Mouse (Mus musculus): ENCODE measurements around the gene Ndufa3. TPM values are rescaled to one million over a fixed set of nuclear protein-coding genes. Genes with fewer than 3 reads are reported as not detected.
A peak's percentile ranks its signal among the peaks of the same experiment; 100 is the strongest.
"Not testable (repeated sequence)": the region's sequence is repeated elsewhere in the genome, so short reads cannot be mapped to it uniquely, and the experiment has no call there.

Gene Ndufa3
- 230 and 382 TPM in 2 replicates for polyA plus RNA-seq (2012; rRNA removed)

GRCm38 (mm10) chr7:3617242-3617995, at the start of gene Ndufa3:
Gene Ndufa3 (plus strand): TSS chr7:3617373.
- DNase-seq (ENCODE audit: low read depth): peak; percentile 73

- no peak for DNase-seq (ENCODE audit: low read depth)
Measured at GRCm38 (mm10) chr7:3569725-3570124, 47.4 kb upstream of the Ndufa3 start.

DNA sequence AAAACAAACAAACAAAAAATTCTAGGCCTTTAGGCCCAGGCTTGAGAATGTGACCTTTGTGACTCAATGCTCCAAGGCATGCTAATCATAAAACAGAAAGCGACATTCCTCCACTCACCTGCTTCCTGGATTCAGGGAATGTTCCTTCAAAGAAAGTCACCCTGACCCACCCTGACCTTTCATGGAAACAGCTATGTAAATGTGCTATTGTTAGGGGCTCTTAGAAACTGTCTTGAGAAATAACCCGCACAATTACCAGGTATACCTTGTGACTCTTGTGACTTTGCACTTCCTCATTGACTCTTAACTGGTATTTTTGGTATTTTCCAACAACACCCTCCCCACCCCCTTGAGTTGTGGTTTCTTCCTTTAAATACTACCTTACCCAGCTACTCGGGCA, 46.6 kb upstream of the Ndufa3 start:
- DNase-seq (ENCODE audit: low read depth): not testable (repeated sequence)

DNA sequence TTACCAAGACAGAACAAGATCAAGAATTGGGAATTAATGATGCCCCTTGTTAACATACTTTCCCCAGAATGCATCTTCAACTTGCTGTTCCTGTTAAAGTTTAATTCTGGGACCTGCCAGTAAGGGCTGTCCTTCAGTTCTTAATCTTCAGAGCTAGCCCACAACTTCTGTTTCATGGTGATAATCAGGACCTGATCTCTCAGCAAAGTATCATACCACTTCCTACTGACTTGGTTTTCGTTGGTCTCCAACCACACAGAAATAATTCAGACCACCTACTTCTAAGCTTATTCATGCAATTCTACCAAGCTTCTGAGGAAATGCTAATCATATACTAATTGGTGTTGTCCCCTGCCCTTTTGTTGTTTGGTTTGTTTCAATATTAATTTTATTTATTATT, 45.3 kb upstream of the Ndufa3 start:
- no peak for DNase-seq (ENCODE audit: low read depth)

DNA sequence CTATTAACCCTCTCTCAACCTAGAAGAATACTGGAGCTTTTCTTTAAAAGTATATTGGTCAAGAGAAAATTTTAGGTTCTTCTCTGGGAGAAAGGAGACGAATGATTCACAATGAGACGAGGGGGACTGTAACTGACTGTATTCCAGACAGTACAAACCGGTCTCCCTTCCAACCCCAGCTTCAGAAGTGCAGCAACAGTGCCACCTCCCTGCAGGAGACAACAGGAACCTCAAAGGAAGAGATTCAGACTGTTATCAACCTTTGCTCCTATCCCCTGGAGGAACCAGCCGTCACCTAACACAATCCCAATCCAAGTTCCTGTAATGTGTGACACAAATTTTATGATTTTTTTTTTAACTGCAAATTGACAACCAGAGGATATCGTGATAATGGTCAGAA, 43.0 kb upstream of the Ndufa3 start:
- no peak for DNase-seq (ENCODE audit: low read depth)

DNA sequence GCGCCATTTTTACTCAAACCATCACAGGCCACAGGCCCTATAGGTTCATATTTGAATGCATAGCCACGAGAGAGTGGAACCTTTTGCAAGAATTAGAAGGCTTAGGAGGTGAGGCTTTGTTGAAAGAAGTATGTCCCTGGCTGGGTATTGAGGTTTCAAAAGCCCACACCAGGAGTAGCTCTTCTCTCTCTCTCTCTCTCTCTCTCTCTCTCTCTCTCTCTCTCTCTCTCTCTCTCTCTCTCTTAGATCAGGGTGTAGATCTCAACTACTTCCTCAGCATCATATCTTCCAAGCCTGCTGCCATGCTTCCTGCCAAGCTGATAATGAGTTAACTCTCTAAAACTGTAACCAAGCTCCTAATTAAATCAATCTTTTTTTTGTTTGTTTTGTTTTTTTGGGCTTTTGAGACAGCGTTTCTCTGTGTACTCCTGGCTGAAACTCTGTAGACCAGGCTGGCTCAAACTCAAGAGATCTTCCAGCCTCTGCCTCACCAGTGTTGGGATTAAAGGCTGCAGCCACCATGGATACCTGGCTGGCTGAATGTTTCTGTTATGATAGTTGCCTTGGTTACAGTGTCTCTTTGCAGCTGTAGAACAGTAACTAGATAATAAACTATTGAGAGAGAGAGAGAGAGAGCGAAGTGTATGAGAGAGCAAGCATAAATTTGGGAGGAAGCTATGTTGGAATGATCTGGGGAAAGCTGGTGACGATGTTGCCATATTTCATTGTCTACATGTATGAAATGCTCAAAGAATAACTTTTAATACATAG, 40.6 kb upstream of the Ndufa3 start:
- DNase-seq (ENCODE audit: low read depth): no peak

- no peak for DNase-seq (ENCODE audit: low read depth)
Measured at GRCm38 (mm10) chr7:3578196-3578595, 39.0 kb upstream of the Ndufa3 start.

DNA sequence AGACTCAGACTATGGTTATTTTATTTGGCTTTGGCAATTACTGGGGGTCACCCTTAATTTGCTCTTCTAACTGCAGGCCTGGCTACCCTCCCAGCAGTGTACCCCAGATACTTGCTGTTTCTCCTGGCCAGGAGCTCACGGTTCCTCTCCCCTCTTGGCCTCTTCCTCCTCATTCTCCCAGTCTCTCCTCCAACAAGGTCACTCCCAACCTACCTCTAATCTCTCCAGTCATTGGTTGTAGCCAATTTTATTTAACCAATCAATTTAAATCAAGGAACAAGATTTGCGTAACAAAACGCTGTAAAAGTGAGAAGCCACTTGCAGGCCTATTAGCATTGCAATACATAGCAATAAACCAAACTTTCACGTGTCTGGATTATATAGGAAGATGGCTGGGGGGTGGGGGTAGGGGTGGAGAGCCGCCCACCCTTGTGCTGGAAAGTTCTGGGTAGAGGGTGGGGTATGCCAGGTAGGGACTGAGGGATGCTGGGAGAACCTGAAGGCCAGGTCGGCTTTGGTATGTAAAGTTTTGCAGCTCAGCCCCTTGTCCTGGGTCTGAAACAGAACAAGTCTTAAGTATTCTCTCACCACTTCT, 38.1 kb upstream of the Ndufa3 start:
- DNase-seq (ENCODE audit: low read depth): no peak

GRCm38 (mm10) chr7:3580029-3580428, 37.1 kb upstream of the Ndufa3 start:
- no peak for DNase-seq (ENCODE audit: low read depth)

GRCm38 (mm10) chr7:3585763-3586162, 31.4 kb upstream of the Ndufa3 start:
- DNase-seq (ENCODE audit: low read depth): no peak

GRCm38 (mm10) chr7:3586255-3586654, 30.9 kb upstream of the Ndufa3 start:
- DNase-seq (ENCODE audit: low read depth): no peak

DNA sequence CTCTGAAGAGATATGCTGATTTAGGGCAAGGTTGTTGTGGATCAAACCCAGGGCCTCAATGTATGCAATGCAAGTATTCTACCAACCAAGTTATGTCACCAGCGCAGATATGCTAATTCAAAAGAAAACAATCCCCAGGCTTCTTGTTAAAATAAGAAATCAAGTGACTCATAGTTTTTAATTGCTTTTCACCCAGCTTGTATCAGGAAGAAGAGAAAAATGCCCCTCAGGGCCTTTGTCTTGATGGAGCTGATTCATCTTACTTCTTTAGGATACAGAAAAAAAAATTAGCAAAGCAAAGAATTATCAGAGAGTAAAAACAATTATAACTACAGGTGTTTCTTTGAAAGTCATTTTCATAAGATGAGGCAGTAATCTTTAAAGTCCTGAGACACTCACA, 29.9 kb upstream of the Ndufa3 start:
- no peak for DNase-seq (ENCODE audit: low read depth)

DNA sequence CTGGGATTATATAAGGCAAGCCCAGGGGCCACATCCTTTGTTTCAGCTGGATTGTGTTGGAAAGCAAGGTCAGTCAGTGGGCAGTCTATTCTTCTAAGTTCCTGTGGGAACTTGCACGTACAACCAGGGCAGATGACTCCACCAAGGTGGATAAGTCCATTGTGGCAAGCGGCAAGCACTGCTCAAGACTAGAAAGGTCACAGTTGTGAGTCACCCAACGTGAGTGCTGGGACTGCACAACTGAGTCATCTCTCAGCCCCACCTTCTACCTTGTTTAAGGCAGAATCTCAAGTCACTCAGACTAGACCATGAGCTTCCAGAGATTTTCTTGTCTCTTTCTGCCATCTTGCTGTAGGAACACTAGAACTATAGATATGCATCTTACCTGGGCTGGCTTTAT, 26.6 kb upstream of the Ndufa3 start:
- no peak for DNase-seq (ENCODE audit: low read depth)

GRCm38 (mm10) chr7:3591534-3591933, 25.6 kb upstream of the Ndufa3 start:
- no peak for DNase-seq (ENCODE audit: low read depth)

GRCm38 (mm10) chr7:3593855-3594254, 23.3 kb upstream of the Ndufa3 start:
- DNase-seq (ENCODE audit: low read depth): no peak

- no peak for DNase-seq (ENCODE audit: low read depth)
Measured at GRCm38 (mm10) chr7:3594686-3595085, 22.5 kb upstream of the Ndufa3 start.

- no peak for DNase-seq (ENCODE audit: low read depth)
Measured at GRCm38 (mm10) chr7:3595146-3595545, 22.0 kb upstream of the Ndufa3 start.

GRCm38 (mm10) chr7:3597755-3598154, 19.4 kb upstream of the Ndufa3 start:
- not testable (repeated sequence) for DNase-seq (ENCODE audit: low read depth)

DNA sequence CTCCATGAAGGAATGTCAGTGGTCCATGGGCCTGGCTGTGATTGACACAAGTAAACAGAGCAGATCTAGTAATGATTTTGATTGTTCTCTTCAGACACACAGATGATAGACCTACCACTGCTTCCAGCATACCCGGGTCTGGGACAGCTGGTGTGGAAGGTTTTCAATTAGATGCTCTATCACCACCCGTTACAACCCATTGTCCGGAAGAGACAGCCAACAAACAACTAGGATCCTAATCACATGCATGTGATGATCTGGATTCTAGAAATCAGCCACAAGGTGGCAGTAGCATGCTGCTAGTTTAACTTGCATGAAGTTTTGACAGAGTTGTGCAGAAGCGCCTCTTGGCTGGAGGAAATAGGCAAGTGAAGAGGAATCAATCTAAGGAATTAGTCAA, 16.1 kb upstream of the Ndufa3 start:
- DNase-seq (ENCODE audit: low read depth): no peak

GRCm38 (mm10) chr7:3606798-3607197, 10.4 kb upstream of the Ndufa3 start:
- DNase-seq (ENCODE audit: low read depth): no peak

GRCm38 (mm10) chr7:3607391-3607790, 9.8 kb upstream of the Ndufa3 start:
- DNase-seq (ENCODE audit: low read depth): no peak

DNA sequence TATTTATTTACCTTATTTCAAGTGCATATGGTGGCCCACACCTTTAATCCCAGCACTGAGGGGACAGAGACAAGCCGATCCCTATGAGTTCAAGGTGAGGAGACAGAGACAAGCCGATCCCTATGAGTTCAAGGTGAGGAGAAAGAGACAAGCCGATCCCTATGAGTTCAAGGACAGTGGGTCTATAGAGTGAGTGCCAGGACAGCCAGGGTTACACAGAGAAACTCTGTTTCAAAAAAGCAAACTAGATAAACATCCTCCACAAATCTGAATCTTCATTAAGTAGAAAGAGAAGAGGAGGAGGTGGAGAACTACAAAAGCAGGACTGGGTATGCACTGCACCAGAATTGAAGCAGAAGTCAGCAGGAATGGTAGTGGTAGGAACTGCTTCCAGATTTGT, 8.5 kb upstream of the Ndufa3 start:
- DNase-seq (ENCODE audit: low read depth): no peak

DNA sequence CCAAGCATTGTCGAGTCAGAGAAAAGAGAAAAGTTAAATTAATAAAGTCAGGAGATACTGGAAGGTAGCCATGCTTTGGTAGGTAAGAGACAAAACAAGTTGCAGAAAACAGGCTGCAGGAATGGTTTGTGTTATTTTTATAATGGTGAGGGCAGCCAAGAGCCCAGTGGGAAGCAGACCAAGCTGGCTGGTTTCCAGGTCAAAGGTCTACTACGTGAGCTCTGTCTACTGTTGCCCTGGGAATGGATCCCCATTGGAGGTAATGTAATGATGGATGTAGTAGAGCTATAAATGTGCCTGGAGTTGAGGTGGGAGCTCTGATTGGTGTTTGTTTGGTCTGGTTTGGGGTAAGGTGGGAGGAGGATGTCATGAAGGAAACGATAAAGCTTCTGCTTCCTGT, 8.1 kb upstream of the Ndufa3 start:
- DNase-seq (ENCODE audit: low read depth): peak; percentile 31
